Mouse (Mus musculus): ENCODE data around the gene Ptpn1. TPM values are rescaled to one million over a fixed set of nuclear protein-coding genes. Genes with fewer than 3 reads are reported as not detected.

The Ptpn1 gene
- polyA plus RNA-seq, 1 experiment from 2014 or later, result 66.4 TPM

DNA sequence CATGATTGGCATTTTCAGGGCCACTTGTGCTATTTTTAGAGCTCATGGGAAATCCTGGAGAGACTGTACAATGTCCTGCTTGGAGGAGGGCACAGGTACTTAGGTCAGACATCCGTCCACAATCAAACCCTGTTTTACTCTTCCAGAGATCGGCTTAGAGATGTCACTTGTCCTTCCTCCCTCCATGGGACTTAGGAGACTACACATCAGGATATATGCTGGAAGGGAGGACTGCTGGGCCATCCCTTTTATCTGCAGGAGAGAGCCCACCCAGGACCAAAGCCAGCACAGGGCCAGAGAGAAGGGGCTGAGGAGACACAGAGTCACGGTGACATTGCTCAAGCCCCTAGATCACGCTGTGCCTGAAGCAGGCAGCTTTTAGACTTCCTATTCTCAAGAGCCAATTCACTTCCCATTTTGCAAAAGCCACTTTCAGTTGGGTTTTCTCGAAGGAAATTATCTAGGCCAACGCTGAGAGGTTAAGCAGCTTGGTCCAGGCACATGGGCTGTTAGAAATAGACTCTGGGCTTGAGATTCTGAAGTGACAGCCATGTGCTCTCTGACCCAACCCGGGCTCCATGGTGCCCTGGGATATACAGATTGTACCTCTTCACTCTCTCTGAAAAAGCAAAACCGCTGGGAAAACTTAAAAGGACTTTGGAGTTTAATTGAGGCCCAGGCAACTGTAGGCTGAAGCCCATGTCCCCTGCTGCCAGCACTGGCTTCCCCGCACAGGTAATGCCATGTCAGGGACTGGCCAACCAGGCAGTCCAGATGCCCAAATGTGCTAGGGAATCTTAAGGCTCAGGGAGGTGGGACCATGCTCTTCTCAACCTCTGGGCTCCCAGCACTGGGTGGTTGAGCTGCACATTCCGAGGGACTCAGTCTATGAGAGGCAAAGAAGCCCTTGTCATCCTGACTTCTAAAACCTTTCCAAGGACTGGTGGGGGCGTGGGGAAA is 5.7 kb upstream of the Ptpn1 start:
- no peaks in the 10 kb centered on the region for H3K27me3 ChIP-seq (ENCODE audit: poor library complexity, severe bottlenecking)
- no peak overlapping the region for H3K27ac ChIP-seq
- peaks cover 17% of the 10 kb centered on the region for H3K4me1 ChIP-seq
- no peak overlapping the region for H3K4me3 ChIP-seq
- WGBS, result 88% methylated on average over 11 of the region's 11 CpGs
- H3K36me3 ChIP-seq (replicated peaks), result no peaks in the 10 kb centered on the region
- no peaks in the 10 kb centered on the region for H3K9me3 ChIP-seq
- DNase-seq (ENCODE audit: extremely low spot score, low spot score), result no peak

DNA sequence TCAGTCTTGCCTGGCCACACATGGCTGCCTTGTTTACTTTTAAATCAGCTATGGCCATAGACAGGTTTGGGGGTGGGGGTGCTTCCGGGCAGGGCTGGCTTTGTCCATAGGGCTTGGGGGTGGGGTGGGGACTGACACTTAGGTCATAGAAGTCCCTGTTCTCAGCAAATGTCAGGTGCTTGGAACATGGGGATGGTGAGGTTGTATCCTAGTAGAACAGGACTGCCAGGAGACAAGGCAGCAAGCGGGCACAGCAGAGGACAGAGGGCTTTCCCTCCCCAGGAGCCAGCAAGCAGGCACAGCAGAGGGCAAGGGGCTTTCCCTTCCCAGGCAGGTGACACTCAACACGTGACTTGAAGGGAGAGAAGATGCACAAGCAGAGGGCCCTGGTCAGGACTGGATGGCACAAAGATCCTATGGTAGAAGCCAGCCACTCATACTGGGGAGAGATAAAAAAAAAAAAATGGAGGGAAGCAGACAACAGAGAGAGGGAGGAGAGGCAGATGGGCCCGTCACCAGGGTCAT is 3.8 kb upstream of the Ptpn1 start:
- H3K27me3 ChIP-seq (ENCODE audit: poor library complexity, severe bottlenecking), result no peaks in the 10 kb centered on the region
- H3K27ac ChIP-seq, result no peak overlapping the region
- H3K4me1 ChIP-seq, result peaks cover 28% of the 10 kb centered on the region
- no peaks in the 10 kb centered on the region for H3K36me3 ChIP-seq (replicated peaks)
- WGBS, result 78% methylated on average over 4 of the region's 4 CpGs
- H3K9me3 ChIP-seq, result no peaks in the 10 kb centered on the region
- H3K4me3 ChIP-seq, result no peak overlapping the region
- no peak for DNase-seq (ENCODE audit: extremely low spot score, low spot score)

DNA sequence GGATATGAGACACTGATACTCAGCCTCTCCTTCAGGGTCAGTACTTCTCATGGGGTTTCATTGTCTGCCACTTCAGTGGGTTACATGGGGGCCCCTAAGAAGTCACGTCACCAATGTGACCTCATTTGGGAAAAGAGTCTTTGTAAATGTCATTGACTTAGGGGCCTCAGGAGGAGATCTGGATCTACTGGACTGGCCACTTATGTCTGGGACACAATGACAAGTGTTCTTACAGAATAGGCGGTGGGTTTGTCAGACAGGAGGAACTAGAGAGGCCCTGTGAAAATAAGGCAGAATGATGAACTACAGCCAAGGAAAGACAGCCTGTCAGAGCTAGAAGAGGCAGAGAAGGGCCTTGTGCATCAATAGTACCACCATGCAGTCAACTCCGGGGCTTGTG is 2.9 kb upstream of the Ptpn1 start:
- Histone ChIP-seq H3K27ac (no peak overlapping the region), H3K4me3 (no peak overlapping the region), H3K4me1 (peaks cover 37% of the 10 kb centered on the region), H3K9me3 (no peaks in the 10 kb centered on the region), H3K27me3 (ENCODE audit: poor library complexity, severe bottlenecking) (no peaks in the 10 kb centered on the region), H3K36me3 (replicated peaks) (no peaks in the 10 kb centered on the region)
- WGBS, result 89% methylated on average over 3 of the region's 3 CpGs
- DNase-seq (ENCODE audit: extremely low spot score, low spot score), result no peak

DNA sequence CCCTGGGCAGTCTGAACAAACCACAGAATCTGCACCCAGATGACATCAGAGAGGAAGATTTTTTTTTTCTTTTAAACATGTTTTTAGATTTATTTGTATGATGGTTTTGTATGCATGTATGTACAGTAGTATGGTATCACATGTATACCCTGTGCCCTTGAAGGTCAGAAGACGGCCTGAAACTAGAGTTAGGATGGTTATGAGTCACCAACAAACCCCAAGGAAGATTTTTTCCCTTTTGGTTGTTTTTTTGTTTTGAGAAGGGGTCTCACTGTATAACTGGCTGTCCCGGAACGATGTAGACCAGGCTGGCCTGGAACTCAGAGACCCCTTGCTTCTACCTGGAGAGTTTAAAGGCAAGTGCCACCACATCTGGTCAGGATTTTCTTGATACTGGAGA is 882 bp upstream of the Ptpn1 start:
- Histone ChIP-seq H3K4me3 (peak overlapping the region; percentile 91; the same call in 1 of the 2 replicates), H3K36me3 (replicated peaks) (0 out of 2 replicates have a peak, but pooled peaks cover 5% of the 10 kb centered on the region), H3K9me3 (no peaks in the 10 kb centered on the region), H3K27me3 (ENCODE audit: poor library complexity, severe bottlenecking) (no peaks in the 10 kb centered on the region), H3K27ac (peak overlapping the region; percentile 92), H3K4me1 (peaks cover 31% of the 10 kb centered on the region)
- no peak for DNase-seq (ENCODE audit: extremely low spot score, low spot score)
- WGBS, result 87% methylated on average over 3 of the region's 3 CpGs

DNA sequence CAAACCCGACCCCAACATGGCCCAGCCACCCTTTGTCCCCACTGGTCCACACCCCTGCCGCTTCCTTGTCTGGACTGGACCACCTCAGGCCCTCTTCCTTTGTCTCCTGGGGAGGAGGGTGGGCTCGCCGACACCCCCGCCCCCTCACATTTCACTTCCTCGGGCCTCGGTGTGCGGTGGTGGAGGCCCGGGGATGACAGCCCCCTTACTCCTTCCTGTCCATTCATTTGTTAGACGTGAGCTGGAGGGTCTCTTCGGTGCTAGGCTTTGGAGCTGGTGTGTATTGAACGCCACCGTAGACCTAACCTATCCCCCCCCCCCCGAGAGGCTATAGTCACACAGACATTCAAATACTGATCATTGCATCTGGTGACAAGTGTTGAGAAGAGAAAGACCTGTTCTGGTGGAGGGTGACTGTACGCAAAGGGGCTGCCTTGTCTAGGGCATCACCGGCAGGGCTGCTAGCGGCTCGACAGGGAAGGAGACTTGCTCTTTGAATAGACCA is 922 bp downstream of the Ptpn1 start:
- Histone ChIP-seq H3K9me3 (no peaks in the 10 kb centered on the region), H3K27ac (peak overlapping the region; percentile 92), H3K36me3 (replicated peaks) (0 out of 2 replicates have a peak, but pooled peaks cover 5% of the 10 kb centered on the region), H3K27me3 (ENCODE audit: poor library complexity, severe bottlenecking) (no peaks in the 10 kb centered on the region), H3K4me1 (peaks cover 36% of the 10 kb centered on the region), H3K4me3 (peak overlapping the region; percentile 91)
- peak; percentile 34 for DNase-seq (ENCODE audit: extremely low spot score, low spot score)
- WGBS, result 2% methylated on average over 18 of the region's 18 CpGs

DNA sequence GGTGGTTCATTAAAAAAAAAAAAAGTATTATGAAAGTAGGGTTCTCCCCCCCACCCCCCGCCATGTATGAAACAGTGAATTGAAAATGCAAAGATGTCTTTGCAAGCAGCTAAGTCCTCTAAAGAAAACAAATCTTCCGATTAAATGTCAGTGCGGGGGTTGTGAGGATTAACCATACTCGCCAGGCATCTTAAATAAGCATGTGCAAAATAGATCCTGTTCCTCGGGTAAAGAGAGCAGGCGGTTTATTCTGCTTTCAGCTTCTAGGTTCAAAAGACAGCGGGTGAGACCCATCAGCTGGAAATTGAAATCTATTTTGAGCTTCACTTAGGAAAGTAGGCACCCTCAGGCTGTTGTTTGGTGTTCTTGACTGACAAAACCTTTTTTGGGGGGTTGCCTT is 1.5 kb downstream of the Ptpn1 start:
- no peak for DNase-seq (ENCODE audit: extremely low spot score, low spot score)
- Histone ChIP-seq H3K27me3 (ENCODE audit: poor library complexity, severe bottlenecking) (no peaks in the 10 kb centered on the region), H3K4me1 (peaks cover 34% of the 10 kb centered on the region), H3K36me3 (replicated peaks) (0 out of 2 replicates have a peak, but pooled peaks cover 7% of the 10 kb centered on the region), H3K9me3 (no peaks in the 10 kb centered on the region), H3K4me3 (peak overlapping the region; percentile 91), H3K27ac (no peak overlapping the region)
- WGBS, result 36% methylated on average over 7 of the region's 7 CpGs

DNA sequence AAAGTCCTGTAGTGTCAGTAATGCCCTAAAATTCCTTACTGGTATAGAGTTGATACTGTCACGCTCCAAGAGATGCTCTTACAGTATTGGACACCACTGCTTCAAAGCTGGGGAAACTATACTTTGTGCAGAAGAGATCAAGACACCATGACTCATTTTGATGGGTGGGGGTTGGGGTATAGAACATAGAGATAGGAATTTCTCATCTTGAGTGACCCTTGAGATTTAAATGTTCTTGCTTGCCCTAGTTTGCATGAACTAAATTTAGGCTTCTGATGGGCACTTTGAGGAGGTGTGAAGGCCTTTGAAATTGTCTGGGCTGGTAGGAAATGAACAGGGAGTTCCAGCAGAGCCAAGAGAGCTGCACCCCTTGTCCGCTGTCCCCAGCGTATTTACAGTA is 4.1 kb downstream of the Ptpn1 start:
- no peaks in the 10 kb centered on the region for H3K9me3 ChIP-seq
- no peak for DNase-seq (ENCODE audit: extremely low spot score, low spot score)
- H3K27me3 ChIP-seq (ENCODE audit: poor library complexity, severe bottlenecking), result no peaks in the 10 kb centered on the region
- H3K36me3 ChIP-seq (replicated peaks), result 0 out of 2 replicates have a peak, but pooled peaks cover 7% of the 10 kb centered on the region
- no peak overlapping the region for H3K27ac ChIP-seq
- no peak overlapping the region for H3K4me3 ChIP-seq
- H3K4me1 ChIP-seq, result peaks cover 52% of the 10 kb centered on the region
- 84% methylated on average over 3 of the region's 3 CpGs for WGBS

DNA sequence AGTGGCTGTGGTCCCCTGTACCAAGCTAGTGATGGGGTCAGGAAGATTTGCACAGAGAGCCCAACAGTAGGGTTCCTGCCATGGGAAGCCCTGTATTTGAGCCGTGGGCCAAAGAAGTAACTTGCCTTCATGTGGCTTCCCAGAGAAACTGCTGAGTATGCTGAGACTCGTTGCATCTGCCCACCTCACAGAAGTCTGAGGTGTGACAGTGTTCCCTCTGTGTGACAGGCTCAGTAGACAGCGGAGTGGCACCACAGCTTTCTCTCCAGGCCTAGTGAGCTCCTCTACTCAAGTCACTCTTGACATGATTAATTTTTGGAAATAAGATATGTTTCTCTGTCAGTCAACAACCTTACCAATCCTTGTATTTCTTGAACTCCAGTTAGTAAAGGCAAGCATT is 6.9 kb downstream of the Ptpn1 start:
- WGBS, result 86% methylated on average over 3 of the region's 3 CpGs
- Histone ChIP-seq H3K36me3 (replicated peaks) (0 out of 2 replicates have a peak, but pooled peaks cover 7% of the 10 kb centered on the region), H3K27ac (no peak overlapping the region), H3K27me3 (ENCODE audit: poor library complexity, severe bottlenecking) (no peaks in the 10 kb centered on the region), H3K9me3 (no peaks in the 10 kb centered on the region), H3K4me3 (no peak overlapping the region), H3K4me1 (peaks cover 61% of the 10 kb centered on the region)
- no peak for DNase-seq (ENCODE audit: extremely low spot score, low spot score)

DNA sequence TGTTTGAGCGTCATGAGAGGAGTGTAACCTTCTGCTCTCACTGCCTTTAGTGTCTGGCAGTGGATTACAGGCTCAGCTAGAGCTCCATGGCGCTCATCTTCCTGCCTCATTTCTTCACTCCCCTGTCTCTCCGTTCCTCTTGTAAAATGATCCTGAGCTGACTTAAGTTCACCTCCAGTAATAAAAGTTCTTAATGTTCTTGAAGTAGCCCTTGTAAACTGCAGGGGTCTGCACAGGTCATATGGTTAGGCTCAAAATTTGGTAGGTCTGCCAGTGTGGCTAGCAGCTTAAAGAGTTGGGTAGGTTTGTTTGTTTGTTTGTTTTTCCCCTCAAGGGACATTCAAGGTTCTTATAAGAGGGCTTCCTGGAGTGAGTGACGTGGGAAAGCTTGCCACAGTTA is 7.3 kb downstream of the Ptpn1 start:
- no peak overlapping the region for H3K4me3 ChIP-seq
- 77% methylated on average over 4 of the region's 4 CpGs for WGBS
- H3K9me3 ChIP-seq, result no peaks in the 10 kb centered on the region
- H3K4me1 ChIP-seq, result peaks cover 60% of the 10 kb centered on the region
- DNase-seq (ENCODE audit: extremely low spot score, low spot score), result no peak
- 0 out of 2 replicates have a peak, but pooled peaks cover 7% of the 10 kb centered on the region for H3K36me3 ChIP-seq (replicated peaks)
- no peak overlapping the region for H3K27ac ChIP-seq
- H3K27me3 ChIP-seq (ENCODE audit: poor library complexity, severe bottlenecking), result no peaks in the 10 kb centered on the region

DNA sequence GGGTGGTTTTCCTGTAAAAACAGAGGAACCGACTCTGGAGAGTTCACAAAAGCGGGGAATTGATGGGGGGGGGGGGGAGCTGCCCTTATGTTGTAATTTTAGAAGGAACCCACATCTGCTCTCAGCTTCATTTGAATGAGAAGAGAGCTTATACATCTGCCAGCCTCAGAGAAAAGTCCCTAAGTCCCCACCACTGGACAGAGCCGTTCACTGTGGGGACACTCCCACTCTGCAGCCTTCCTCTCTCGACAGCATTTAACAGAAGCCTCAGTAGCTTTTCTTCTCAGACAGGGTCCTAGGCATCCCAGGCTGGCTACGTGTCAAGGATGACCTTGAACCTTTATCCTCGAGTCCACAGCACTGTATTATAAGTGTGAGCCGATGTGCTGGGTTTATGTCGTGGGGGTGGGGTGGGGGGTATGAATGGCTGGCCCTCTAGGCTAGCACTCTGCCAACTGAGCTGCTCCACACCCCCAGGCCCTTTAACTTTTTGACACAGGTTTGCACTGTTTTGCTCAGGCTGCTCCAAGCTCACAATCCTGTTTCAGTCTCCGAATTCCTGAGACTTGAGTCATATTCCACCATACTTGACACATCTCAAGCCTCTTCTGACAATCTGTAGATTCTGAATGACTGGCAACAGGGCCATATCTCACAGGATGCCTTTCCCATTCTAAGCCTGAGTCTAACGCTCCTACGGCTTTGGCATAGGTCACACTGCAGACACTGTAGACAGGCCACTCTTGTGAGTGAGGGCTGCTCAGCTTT is 8.0 kb downstream of the Ptpn1 start:
- no peak for DNase-seq (ENCODE audit: extremely low spot score, low spot score)
- 76% methylated on average over 11 of the region's 11 CpGs for WGBS
- peaks cover 65% of the 10 kb centered on the region for H3K4me1 ChIP-seq
- 0 out of 2 replicates have a peak, but pooled peaks cover 7% of the 10 kb centered on the region for H3K36me3 ChIP-seq (replicated peaks)
- H3K27me3 ChIP-seq (ENCODE audit: poor library complexity, severe bottlenecking), result no peaks in the 10 kb centered on the region
- H3K4me3 ChIP-seq, result no peak overlapping the region
- no peak overlapping the region for H3K27ac ChIP-seq
- H3K9me3 ChIP-seq, result no peaks in the 10 kb centered on the region

DNA sequence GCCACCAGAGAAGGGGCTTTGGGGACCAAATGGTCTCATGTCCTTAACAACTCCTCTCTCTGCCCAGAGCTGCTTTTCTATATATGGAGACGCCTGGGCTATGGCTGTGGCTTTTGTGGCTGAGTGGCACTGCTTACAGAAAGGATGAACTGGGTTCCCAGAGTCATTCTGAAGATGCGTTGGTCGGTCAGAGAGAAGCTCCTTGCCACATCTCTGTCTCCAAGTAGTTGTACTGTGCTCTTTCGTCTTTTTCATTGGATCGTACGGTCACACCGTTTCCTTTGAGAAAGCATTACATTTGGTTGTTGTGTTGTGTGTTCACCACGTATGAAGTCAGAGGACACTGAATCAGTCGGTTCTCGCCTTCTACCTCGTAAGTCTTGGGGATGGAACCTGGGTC is 8.8 kb downstream of the Ptpn1 start:
- WGBS, result 95% methylated on average over 11 of the region's 11 CpGs
- H3K4me1 ChIP-seq, result peaks cover 73% of the 10 kb centered on the region

DNA sequence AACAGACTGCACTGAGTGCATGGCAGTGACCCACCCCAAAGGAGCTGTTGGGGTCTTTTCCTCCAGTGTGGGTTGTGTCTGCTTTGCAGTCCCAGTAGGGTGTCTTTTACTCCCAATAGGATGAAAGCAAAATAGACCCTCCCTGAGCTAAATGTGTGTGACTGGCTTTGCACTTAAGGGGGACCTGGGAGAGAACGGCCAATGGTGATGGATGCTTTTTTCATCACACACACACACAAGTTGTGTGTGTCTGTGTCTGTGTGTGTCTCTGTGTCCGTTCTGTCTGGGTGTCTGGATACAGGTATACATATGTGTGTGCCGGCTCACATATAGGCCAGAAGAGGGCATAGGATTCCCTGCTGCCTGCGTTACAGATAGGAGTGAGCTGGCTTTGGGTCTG is 9.5 kb downstream of the Ptpn1 start:
- no peaks in the 10 kb centered on the region for H3K9me3 ChIP-seq
- H3K36me3 ChIP-seq (replicated peaks), result 0 out of 2 replicates have a peak, but pooled peaks cover 3% of the 10 kb centered on the region
- no peak for DNase-seq (ENCODE audit: extremely low spot score, low spot score)
- WGBS, result 54% methylated on average over 4 of the region's 4 CpGs
- peaks cover 69% of the 10 kb centered on the region for H3K4me1 ChIP-seq
- H3K4me3 ChIP-seq, result no peak overlapping the region
- H3K27ac ChIP-seq, result no peak overlapping the region
- no peaks in the 10 kb centered on the region for H3K27me3 ChIP-seq (ENCODE audit: poor library complexity, severe bottlenecking)

More for the DNA sequence above, 8.8 kb downstream of the Ptpn1 start:
- Histone ChIP-seq H3K27ac (no peak overlapping the region), H3K4me3 (no peak overlapping the region), H3K36me3 (replicated peaks) (0 out of 2 replicates have a peak, but pooled peaks cover 3% of the 10 kb centered on the region), H3K27me3 (ENCODE audit: poor library complexity, severe bottlenecking) (no peaks in the 10 kb centered on the region), H3K9me3 (no peaks in the 10 kb centered on the region)
- no peak for DNase-seq (ENCODE audit: extremely low spot score, low spot score)

All from forebrain, embryonic 10.5 days (tissue).